Mouse (Mus musculus): ENCODE measurements around the gene Akap8l.

The Akap8l gene

DNA sequence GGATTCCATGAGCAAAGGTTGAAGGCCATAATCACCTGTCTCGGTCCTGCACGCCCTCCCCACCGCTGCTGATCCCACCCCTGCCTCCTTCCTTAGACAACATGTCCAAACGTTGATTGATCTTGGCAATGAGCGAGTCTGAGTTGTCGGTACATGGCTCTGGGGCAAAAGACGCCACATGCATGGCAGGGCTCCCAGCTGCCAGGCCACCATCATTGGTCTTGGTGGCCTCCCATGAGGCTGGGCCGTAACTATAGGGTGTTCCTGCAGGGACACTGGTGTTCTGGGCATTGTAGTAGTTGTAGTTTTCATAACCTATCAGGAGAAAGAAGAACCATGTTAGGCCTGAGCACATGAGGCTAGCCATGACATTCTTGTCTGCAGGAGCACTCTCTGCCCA is 33.4 kb downstream of the Akap8l start:
- no peak for DNase-seq

DNA sequence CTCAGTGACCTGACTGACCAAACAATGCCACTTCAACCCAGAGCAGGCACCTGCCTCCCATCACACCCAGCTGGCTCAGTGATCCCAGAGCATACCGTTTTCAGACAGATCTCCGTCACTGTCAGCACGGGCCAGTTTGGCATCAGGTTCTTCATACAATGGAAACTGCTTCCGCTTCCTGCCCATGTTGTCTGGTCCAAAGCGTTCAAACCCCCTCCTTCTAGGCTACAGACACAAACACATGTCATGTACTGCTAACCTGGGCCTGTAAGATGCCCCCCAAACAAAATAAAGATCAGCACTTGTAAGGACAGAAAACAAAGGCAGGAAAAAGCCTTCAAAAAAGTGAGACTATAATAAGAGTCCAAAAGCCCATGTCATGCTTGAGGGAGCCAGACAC is 34.8 kb downstream of the Akap8l start:
- no peak for DNase-seq

DNA sequence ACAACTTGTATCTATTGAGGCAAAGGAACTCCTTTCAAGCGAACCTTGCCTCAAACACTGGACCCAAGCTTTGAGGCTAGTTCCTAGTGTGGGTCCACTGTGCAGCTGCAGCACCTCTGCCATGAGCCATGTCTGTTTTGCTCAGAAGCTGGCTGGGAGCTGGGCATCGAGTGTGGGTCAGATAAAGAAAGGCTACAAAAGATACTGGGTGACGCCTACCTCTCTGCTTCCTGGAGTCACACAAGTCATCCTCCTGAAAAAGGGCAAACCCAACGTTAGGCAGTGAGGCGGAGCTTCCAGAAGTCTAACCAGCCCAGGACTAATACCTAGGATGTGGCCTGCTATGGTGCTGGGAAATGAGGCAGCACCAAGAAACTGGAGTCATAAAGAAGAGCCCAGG is 36.5 kb downstream of the Akap8l start:
- no peak for DNase-seq

DNA sequence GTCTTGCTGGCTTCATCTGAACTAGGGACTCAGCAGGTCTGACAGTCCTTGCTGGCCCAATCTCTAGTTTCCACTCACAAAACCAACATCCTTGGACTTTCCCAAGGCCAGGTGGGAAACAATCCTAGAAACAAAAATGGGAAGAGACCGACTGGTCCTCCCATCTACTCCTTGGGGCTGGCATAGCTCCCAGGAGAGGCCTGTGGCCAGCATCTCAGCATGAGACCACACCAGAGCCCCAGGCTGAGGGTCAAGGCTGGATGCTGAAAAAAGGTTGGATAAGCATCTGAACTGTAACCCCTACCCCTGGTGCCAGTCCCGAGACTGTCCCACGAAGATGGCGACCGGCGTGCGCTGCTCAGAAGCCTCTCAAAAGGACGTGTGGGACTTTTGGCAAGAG is 37.6 kb downstream of the Akap8l start:
- no peak for DNase-seq

DNA sequence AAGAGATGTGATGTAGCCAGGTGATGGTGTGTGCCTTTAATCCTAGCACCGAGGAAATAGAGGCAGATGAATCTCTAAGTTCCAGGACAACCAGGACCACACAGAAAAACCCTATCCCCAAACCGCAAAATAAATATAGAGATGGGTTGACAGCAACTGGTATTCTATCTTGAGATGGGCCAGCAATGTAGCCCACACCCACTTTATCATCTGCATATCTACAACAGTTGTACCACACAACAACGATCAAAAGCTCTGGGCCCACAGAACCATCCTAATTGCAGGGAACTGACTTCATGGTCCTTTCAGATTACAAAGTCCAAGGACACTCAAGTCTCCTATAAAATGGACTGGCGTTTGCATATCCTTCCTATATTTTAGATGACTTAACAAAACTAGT is 42.4 kb downstream of the Akap8l start:
- no peak for DNase-seq

DNA sequence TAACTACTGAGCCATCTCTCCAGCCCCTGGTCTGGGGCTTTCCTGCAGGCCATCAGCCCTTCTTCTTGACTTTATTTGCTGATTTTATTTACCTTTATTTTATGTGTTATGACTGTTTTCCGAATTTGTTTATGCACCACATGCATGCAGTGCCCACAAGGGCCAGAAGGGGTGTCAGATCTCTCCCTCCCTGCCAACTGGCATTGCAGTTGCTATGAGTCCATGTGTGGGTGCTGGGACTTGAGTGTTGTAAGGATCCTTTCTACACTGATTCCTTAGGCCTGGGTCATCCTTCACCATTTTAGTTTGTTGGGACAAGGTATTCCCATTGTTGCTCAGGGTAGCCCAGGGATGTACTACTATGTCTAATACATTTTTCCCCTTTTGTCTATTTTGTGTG is 52.3 kb downstream of the Akap8l start:
- no peak for DNase-seq

DNA sequence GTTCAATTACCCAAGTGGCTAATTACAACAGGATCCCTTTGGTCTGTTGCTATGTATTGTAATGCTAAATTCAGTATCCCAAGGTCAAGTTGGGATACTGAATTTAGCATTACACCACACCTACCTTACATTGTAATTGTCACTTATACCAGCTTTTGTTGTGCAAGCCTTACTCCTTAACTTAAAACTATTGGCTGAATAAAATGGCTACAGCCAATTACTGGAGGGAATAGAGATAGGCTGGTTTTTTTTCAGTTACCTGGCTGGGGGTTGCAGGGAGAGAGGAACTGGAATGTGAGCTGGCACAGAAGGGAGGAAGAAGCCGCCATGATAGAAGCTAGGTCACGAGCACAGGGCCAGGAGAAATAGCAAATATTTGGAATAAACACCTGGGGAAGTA is 54.5 kb downstream of the Akap8l start:
- no peak for DNase-seq

DNA sequence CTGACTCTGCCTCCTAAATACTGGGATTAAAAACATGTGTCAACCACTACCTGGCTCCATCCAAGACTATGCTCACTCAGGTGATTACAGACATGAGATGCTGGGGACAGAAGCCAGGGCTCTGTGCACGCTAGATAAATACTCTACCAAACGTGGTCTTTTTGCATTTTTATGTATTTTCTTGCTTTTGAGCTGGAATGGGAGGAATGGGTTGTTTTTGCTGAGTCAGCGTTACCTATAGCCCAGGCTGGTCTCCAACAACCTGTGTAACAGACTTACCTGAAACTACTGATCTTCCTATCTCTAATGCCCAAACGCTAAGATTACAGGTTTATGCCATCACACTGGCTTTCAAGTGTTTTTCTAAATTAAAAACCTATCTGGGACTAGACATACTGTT is 55.2 kb downstream of the Akap8l start:
- DNase-seq = no peak

DNA sequence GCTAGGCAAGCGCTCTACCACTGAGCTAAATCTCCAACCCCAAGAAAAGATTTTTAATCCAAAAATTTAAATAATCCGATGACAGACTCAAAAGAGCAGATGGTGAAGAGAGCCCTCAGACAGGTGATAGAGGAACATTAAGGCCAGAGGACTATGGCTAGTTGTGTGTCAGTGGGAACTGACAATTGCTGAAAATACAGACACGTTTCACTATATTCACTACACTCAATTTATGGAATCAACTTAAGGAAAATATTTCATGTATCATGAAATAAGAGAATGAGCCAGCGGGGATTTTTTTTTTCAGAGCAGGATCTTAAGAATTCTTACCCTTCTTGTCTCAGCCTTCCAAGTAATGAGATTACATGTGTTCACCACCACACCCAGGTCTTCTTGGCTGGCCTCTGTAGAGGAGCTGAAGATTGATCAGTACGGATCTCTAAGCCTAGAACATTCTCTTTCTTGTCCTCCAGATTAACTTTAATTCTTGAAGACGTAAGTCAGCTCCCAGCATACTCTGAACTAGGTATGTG is 65.2 kb downstream of the Akap8l start:
- no peak for DNase-seq

DNA sequence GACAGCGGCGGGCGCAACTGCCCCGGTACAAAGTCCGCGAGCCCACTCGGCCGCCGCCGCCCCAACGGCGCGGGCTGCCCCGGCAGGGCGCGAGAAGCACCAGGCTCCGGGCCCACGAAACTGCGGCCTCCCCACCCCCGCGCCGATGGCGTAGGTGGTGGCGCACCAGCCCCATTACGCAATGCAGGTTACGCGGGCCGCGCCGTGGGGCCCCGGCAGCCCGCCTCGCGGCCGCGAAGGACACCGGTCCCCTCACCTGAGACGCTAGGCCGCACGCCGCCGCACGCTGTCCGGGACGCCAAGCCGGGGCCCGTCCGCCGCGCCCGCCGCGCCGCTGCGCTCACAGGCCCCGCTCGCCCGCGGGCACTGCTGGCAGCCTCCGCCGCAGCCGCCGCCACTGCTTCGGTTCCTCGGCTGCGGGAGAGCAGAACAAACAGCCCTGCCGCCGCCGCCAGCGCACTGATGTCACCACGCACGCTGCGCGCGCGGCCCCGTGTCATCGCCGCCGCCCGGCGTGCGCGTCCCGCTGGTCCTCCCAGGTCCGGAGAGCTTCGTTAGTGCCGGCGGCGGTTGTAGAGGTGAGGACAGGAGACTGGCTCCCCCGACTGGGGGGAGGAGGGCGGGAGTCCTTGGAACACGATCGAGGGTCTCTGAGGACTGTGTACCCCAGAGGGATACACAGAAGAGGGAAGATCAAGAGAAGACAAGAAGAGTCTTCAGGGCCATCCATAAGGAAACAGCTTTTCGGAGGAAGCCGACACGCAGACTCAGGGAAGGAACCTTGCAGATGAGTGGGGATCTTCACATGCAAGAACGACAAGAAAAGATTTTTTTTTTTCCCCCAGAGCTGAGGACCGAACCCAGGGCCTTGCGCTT is 65.9 kb downstream of the Akap8l start, which contains the start of gene Brd4:
Brd4 (minus strand) TSS at position 461 of the 876 bp plus-strand sequence.
- DNase-seq = peak; percentile 93

DNA sequence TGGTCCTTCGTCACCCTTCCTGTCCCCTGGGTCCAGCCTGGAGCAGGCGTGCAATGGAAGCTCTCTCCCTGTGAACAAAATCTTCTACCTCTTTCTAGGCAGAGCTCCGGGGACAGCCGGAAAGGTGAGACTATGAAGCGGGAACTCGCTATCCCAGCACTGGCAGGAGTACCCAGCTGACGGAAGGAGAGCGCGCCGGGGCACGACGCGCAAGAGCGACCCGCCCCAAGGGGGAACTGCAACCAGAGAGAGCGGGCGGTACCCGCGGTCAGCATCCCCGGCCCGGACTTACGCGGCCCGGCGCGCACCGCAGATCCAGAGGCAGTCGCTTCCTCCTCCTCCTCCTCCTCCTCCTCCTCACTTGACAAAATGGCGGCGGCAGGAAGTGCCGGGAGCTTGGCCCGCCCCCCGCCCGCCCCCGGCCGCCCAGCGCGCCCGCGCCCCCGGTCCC is 66.6 kb downstream of the Akap8l start:
- DNase-seq = peak; percentile 74

DNA sequence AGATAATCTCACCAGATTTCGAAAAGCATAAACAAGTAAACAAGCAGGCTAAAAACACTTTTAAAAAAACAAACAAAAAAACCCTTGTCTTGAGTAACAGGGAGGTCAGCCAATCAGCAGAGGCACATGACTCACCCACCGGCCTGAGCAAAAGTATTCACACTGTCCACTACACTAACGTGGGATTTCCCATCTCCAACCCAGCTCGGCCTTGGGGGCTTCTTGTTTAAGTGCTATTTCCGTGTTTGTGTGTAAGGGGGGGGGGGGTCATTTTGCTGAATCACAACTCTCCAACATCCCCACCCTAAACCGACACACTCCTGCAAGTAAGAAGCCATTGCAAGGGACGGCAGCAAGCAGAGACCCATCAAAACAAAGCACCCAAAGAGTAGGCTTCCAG is 67.1 kb downstream of the Akap8l start:
- DNase-seq = no peak

DNA sequence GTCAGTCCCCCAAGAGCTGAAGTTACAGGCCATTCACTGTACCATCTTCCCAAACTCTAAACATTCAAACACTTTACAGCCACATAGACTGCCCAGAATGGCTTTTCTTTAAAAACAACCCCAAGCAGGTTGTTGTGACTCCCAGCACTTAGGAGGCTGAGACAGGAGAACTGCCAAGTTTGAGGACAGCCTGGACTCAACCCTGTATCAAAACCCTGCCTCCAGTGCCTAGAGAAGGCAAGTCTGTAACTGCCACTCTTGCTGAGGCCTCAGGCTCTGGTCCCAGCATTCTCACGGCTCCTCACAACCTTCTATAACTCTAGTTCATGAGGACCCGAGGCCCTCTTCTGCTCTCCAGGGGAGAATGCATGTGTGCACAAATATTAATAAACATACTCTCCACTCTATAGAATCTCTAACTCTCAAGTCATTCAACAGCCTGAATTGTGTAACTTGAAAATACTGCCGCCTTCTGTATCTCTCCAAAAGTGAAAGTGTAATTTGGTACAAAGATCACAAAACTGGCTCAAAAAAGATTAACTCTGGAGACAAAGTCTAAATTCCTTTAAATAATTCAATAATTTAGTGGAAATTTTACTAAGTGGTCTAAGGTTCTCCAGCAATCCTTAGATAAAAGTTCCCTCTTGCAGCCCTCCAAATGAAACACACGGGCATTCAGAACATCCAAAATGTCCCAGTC is 68.6 kb downstream of the Akap8l start:
- no peak for DNase-seq

DNA sequence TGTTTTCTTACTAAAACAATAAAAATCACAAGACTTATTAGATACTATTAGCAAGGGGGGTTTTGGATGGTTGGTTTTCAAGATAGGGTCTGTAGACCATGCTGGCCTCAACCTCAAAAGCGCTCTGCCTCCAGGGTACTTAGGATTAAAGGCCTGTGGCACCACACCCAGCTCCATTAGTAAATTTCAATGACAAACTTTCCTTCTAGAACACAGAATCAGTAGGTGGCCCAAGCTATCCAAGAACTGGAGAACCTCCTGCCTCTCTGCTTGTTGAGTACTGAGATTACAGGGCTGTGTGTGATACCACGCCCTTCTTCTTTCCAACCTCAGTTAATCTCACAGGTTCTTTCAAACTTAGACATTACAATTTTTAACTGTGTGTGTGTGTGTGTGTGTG is 69.3 kb downstream of the Akap8l start:
- no peak for DNase-seq

DNA sequence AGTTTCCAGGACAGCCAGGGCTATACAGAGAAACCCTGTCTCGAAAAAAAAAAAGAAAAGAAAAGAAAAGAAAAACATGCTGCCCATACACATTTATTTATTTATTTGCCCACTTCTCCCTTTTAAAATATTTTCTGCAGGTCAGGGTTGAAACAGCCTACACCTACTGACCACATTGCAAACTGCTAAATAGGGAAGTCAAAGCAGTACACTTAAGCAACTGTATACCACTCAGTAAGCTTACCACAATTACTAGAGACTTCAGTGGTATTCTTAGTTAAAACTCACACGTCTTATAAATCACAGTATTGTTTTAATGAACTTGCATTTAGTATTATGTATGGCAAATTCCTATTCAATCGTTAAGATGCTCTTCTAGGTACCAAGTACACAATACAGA is 69.8 kb downstream of the Akap8l start:
- DNase-seq = no peak

DNA sequence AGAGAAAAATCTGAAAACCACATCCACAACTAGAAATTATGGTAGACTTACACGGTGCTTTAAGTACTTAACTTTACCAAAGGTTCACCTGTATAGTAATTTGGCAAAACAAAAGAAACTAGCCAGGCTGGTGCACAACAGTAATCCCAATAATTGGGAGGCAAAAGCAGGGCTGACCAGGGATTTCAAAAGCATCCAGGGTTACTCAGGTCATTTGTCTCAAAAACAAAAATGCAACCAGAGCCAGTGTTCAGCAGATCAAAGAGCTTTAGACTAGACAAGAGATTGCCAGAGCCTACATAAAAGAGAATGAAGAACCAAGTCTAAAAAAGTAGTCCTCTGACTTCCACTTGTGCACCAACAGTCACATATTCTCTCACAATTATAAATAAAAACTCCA is 73.2 kb downstream of the Akap8l start:
- no peak for DNase-seq

DNA sequence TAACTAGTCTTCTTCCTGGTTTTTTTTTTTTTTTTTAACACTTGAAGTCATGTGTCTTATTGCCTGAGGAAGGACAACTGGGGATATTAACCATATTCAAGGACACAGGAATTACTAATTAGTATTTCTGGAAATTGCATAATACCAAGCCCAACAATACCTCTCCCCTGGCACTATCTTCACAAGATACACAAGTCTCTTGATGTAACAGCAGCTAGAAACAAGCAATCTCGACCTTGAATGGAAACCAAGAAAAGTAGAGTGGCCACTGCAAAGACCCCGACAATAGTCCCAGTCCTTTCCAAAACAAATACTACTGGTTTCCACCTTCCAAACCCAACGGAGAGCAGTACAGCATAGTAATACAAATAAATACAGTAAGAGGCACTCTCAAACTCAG is 74.8 kb downstream of the Akap8l start:
- DNase-seq = no peak
